ENCODE assay signal across 23 mouse cellular contexts in genomic region chr12:93281816-93282215, GRCm38 (mm10).
DNase-seq lines count a peak whose midpoint lies in the region; ATAC-seq and TF ChIP-seq lines count a peak whose summit lies in the region.
"Had no signal": no experiment of that assay in that cellular context is flagged by ENCODE, and none has a peak within 500 bp of the region (broad histone marks: within the 10 kb centered on the region; RNA-seq: fewer than 3 reads in every experiment).

No protein-coding gene starts in this region.

- no peak for TF ChIP-seq CTCF in forebrain, postnatal 0 days (IDR thresholded peaks at IDR 0.05; ENCODE audit: low read depth)

- ATAC-seq in forebrain, embryonic 14.5 days, result peak; percentile 78; the same call in 1 of the 2 replicates
- ATAC-seq in forebrain, embryonic 11.5 days (replicated peaks; ENCODE audit: low FRiP score), result no peak
- ATAC-seq in forebrain, postnatal 0 days, result peak; percentile 75
- no peak for ATAC-seq in erythroid progenitor cell, adult 5-6 weeks (replicated peaks; ENCODE audit: low FRiP score, poor library complexity, severe bottlenecking)
- ATAC-seq: intestine, embryonic 16.5 days had no signal

- no peaks in the 10 kb centered on the region for H3K36me3 ChIP-seq in forebrain, embryonic 14.5 days (ENCODE audit: control insufficient read depth, insufficient read depth, low read length)
- H3K36me3 ChIP-seq in forebrain, embryonic 11.5 days (ENCODE audit: control insufficient read depth, insufficient read depth, low read length), result no peaks in the 10 kb centered on the region
- H3K36me3 ChIP-seq in forebrain, postnatal 0 days (ENCODE audit: insufficient read depth), result no peaks in the 10 kb centered on the region
- H3K36me3 ChIP-seq: limb, embryonic 13.5 days; liver, embryonic 13.5 days; lung, embryonic 15.5 days; midbrain, embryonic 10.5 days had no signal

- peak; percentile 81 for DNase-seq in forebrain, embryonic 14.5 days (ENCODE audit: low spot score)
- no peak for DNase-seq in forebrain, embryonic 11.5 days (ENCODE audit: low spot score)
- peak; percentile 32 for DNase-seq in brain, adult 2 months (ENCODE audit: low read depth, low spot score)
- peak; percentile 61 for DNase-seq in forebrain, postnatal 0 days
- DNase-seq in layer of hippocampus, postnatal 14 days (ENCODE audit: low spot score in 2 of 2), result peak; percentile 8 to 89
- DNase-seq in embryo, embryonic 10.5 days (ENCODE audit: low spot score), result no peak
- DNase-seq: adrenal gland, postnatal 25 days; cerebellum, adult 8-10 months; gastrocnemius, adult 2 months; heart, adult 11 months; heart, postnatal 36 days; kidney, postnatal 36 days; liver, embryonic 13.5 days; lung, postnatal 4 days; right cerebral cortex, postnatal 25 days; thymus, adult 2 months had no signal

- no peak overlapping the region for H3K4me2 ChIP-seq in forebrain, embryonic 14.5 days (ENCODE audit: low read length)
- no peak overlapping the region for H3K4me2 ChIP-seq in forebrain, embryonic 11.5 days (ENCODE audit: low read depth, low read length, severe bottlenecking)
- no peak overlapping the region for H3K4me2 ChIP-seq in forebrain, postnatal 0 days (ENCODE audit: low read depth)
- H3K4me2 ChIP-seq: hindbrain, embryonic 14.5 days; limb, embryonic 13.5 days; liver, embryonic 13.5 days; lung, embryonic 15.5 days had no signal

- H3K4me1 ChIP-seq in forebrain, embryonic 14.5 days (ENCODE audit: control insufficient read depth, insufficient read depth, low read length), result no peaks in the 10 kb centered on the region
- H3K4me1 ChIP-seq in forebrain, embryonic 11.5 days (replicated peaks; ENCODE audit: control insufficient read depth, insufficient read depth, low read length), result no peaks in the 10 kb centered on the region
- no peaks in the 10 kb centered on the region for H3K4me1 ChIP-seq in forebrain, postnatal 0 days (ENCODE audit: insufficient read depth)
- H3K4me1 ChIP-seq: limb, embryonic 13.5 days; liver, embryonic 13.5 days; lung, embryonic 15.5 days; midbrain, embryonic 10.5 days had no signal

- no peaks in the 10 kb centered on the region for H3K27me3 ChIP-seq in forebrain, embryonic 14.5 days (replicated peaks; ENCODE audit: control insufficient read depth, insufficient read depth, low read length)
- H3K27me3 ChIP-seq in forebrain, embryonic 11.5 days (ENCODE audit: control insufficient read depth, insufficient read depth, low read length), result no peaks in the 10 kb centered on the region
- H3K27me3 ChIP-seq in forebrain, postnatal 0 days (ENCODE audit: insufficient read depth, low read length), result no peaks in the 10 kb centered on the region
- H3K27me3 ChIP-seq: CH12.LX; limb, embryonic 13.5 days; liver, embryonic 13.5 days; lung, embryonic 15.5 days had no signal

- H3K9me3 ChIP-seq in forebrain, embryonic 14.5 days (replicated peaks; ENCODE audit: control insufficient read depth, low read length), result no peaks in the 10 kb centered on the region
- no peaks in the 10 kb centered on the region for H3K9me3 ChIP-seq in forebrain, embryonic 11.5 days (ENCODE audit: control insufficient read depth, low read length)
- H3K9me3 ChIP-seq in forebrain, postnatal 0 days (ENCODE audit: low read length), result no peaks in the 10 kb centered on the region
- H3K9me3 ChIP-seq: limb, embryonic 13.5 days; liver, embryonic 13.5 days; lung, embryonic 15.5 days; midbrain, embryonic 10.5 days had no signal

- no peak overlapping the region for H3K9ac ChIP-seq in forebrain, embryonic 14.5 days (ENCODE audit: low read length)
- no peak overlapping the region for H3K9ac ChIP-seq in forebrain, embryonic 11.5 days (ENCODE audit: low read length)
- H3K9ac ChIP-seq in forebrain, postnatal 0 days, result no peak overlapping the region
- H3K9ac ChIP-seq: hindbrain, embryonic 14.5 days; limb, embryonic 13.5 days; liver, embryonic 13.5 days; lung, embryonic 15.5 days had no signal

- H3K4me3 ChIP-seq in forebrain, embryonic 14.5 days (ENCODE audit: low read depth, low read length), result no peak overlapping the region
- no peak overlapping the region for H3K4me3 ChIP-seq in forebrain, embryonic 11.5 days (ENCODE audit: low read depth, low read length)
- H3K4me3 ChIP-seq in forebrain, postnatal 0 days (ENCODE audit: low read depth, low read length), result no peak overlapping the region
- H3K4me3 ChIP-seq: gastrocnemius, adult 2 months; limb, embryonic 13.5 days; liver, embryonic 13.5 days; lung, embryonic 15.5 days; midbrain, embryonic 10.5 days had no signal

- 57% methylated on average over 2 of the region's 2 CpGs for WGBS in forebrain, embryonic 14.5 days
- 82% methylated on average over 2 of the region's 2 CpGs for WGBS in forebrain, embryonic 11.5 days
- 49% methylated on average over 2 of the region's 2 CpGs for WGBS in forebrain, postnatal 0 days

- H3K27ac ChIP-seq in forebrain, embryonic 14.5 days (ENCODE audit: low read depth, low read length), result no peak overlapping the region
- H3K27ac ChIP-seq in forebrain, embryonic 11.5 days (ENCODE audit: low read depth, low read length), result no peak overlapping the region
- H3K27ac ChIP-seq in forebrain, postnatal 0 days (ENCODE audit: low read depth, low read length), result no peak overlapping the region
- H3K27ac ChIP-seq: gastrocnemius, adult 2 months; hindbrain, embryonic 14.5 days; limb, embryonic 13.5 days; liver, embryonic 13.5 days; lung, embryonic 15.5 days; midbrain, embryonic 10.5 days had no signal

Comparison
In these comparisons a context has a peak if more than half of its experiments do, and no peak if none do; other contexts are left out.
1. ATAC-seq: peak in forebrain, embryonic 14.5 days (single experiment) and forebrain, postnatal 0 days (single experiment); none in forebrain, embryonic 11.5 days (single experiment) and erythroid progenitor cell, adult 5-6 weeks (single experiment).
2. DNase-seq: peak in forebrain, embryonic 14.5 days (single experiment), brain, adult 2 months (single experiment), forebrain, postnatal 0 days (single experiment) and layer of hippocampus, postnatal 14 days (2 of 2); none in forebrain, embryonic 11.5 days (single experiment) and embryo, embryonic 10.5 days (single experiment).